Mouse (Mus musculus): ENCODE data around the gene Qars. TPM values are rescaled to one million over a fixed set of nuclear protein-coding genes. Genes with fewer than 3 reads are reported as not detected.

Gene Qars
- polyA plus RNA-seq, 1 experiment: 165 TPM

- peaks cover 16% of the 10 kb centered on the region for H3K4me1 ChIP-seq (ENCODE audit: control insufficient read depth, insufficient read depth, low read length)
- no peak overlapping the region for H3K4me3 ChIP-seq (ENCODE audit: insufficient read depth, low read length)
- no peak overlapping the region for H3K27ac ChIP-seq (ENCODE audit: insufficient read depth, low read depth, low read length)
- no peak for TF ChIP-seq CTCF (IDR thresholded peaks at IDR 0.05; ENCODE audit: low read depth, low read length)
These were observed 14.1 kb downstream of the Qars start for GRCm38 (mm10) chr9:108521604-108522003.

- H3K27ac ChIP-seq (ENCODE audit: insufficient read depth, low read depth, low read length): no peak overlapping the region
- TF ChIP-seq CTCF (IDR thresholded peaks at IDR 0.05; ENCODE audit: low read depth, low read length) (no peak), POLR2A (IDR thresholded peaks at IDR 0.05; ENCODE audit: borderline replicate concordance, low read depth, low read length) (no peak)
- peaks cover 16% of the 10 kb centered on the region for H3K4me1 ChIP-seq (ENCODE audit: control insufficient read depth, insufficient read depth, low read length)
- no peak overlapping the region for H3K4me3 ChIP-seq (ENCODE audit: insufficient read depth, low read length)
These were observed 15.8 kb downstream of the Qars start for GRCm38 (mm10) chr9:108523341-108523740.

GRCm38 (mm10) chr9:108525400-108525799 is 17.9 kb downstream of the Qars start:
- no peak overlapping the region for H3K27ac ChIP-seq (ENCODE audit: insufficient read depth, low read depth, low read length)
- no peak for TF ChIP-seq CTCF (IDR thresholded peaks at IDR 0.05; ENCODE audit: low read depth, low read length)
- no peak for TF ChIP-seq POLR2A (IDR thresholded peaks at IDR 0.05; ENCODE audit: borderline replicate concordance, low read depth, low read length)
- H3K4me1 ChIP-seq (ENCODE audit: control insufficient read depth, insufficient read depth, low read length): peaks cover 7% of the 10 kb centered on the region
- no peak overlapping the region for H3K4me3 ChIP-seq (ENCODE audit: insufficient read depth, low read length)

- H3K4me1 ChIP-seq (ENCODE audit: control insufficient read depth, insufficient read depth, low read length): no peaks in the 10 kb centered on the region
- no peak overlapping the region for H3K27ac ChIP-seq (ENCODE audit: insufficient read depth, low read depth, low read length)
- no peak overlapping the region for H3K4me3 ChIP-seq (ENCODE audit: insufficient read depth, low read length)
- no peak for TF ChIP-seq POLR2A (IDR thresholded peaks at IDR 0.05; ENCODE audit: borderline replicate concordance, low read depth, low read length)
- no peak for TF ChIP-seq CTCF (IDR thresholded peaks at IDR 0.05; ENCODE audit: low read depth, low read length)
These were observed 23.4 kb downstream of the Qars start for GRCm38 (mm10) chr9:108530954-108531353.

GRCm38 (mm10) chr9:108531496-108531895 is 24.0 kb downstream of the Qars start:
- Histone ChIP-seq H3K4me1 (ENCODE audit: control insufficient read depth, insufficient read depth, low read length) (no peaks in the 10 kb centered on the region), H3K4me3 (ENCODE audit: insufficient read depth, low read length) (no peak overlapping the region), H3K27ac (ENCODE audit: insufficient read depth, low read depth, low read length) (no peak overlapping the region)
- TF ChIP-seq POLR2A (IDR thresholded peaks at IDR 0.05; ENCODE audit: borderline replicate concordance, low read depth, low read length) (no peak), CTCF (IDR thresholded peaks at IDR 0.05; ENCODE audit: low read depth, low read length) (no peak)

- TF ChIP-seq POLR2A (IDR thresholded peaks at IDR 0.05; ENCODE audit: borderline replicate concordance, low read depth, low read length) (no peak), CTCF (IDR thresholded peaks at IDR 0.05; ENCODE audit: low read depth, low read length) (no peak)
- Histone ChIP-seq H3K4me1 (ENCODE audit: control insufficient read depth, insufficient read depth, low read length) (no peaks in the 10 kb centered on the region), H3K27ac (ENCODE audit: insufficient read depth, low read depth, low read length) (no peak overlapping the region), H3K4me3 (ENCODE audit: insufficient read depth, low read length) (no peak overlapping the region)
These were observed 33.3 kb downstream of the Qars start for GRCm38 (mm10) chr9:108540846-108541245.

GRCm38 (mm10) chr9:108545986-108546385 is 38.5 kb downstream of the Qars start:
- Histone ChIP-seq H3K4me1 (ENCODE audit: control insufficient read depth, insufficient read depth, low read length) (no peaks in the 10 kb centered on the region), H3K27ac (ENCODE audit: insufficient read depth, low read depth, low read length) (no peak overlapping the region), H3K4me3 (ENCODE audit: insufficient read depth, low read length) (no peak overlapping the region)
- TF ChIP-seq CTCF (IDR thresholded peaks at IDR 0.05; ENCODE audit: low read depth, low read length) (no peak), POLR2A (IDR thresholded peaks at IDR 0.05; ENCODE audit: borderline replicate concordance, low read depth, low read length) (no peak)

GRCm38 (mm10) chr9:108546875-108547274 is 39.4 kb downstream of the Qars start:
- no peak overlapping the region for H3K4me3 ChIP-seq (ENCODE audit: insufficient read depth, low read length)
- H3K4me1 ChIP-seq (ENCODE audit: control insufficient read depth, insufficient read depth, low read length): no peaks in the 10 kb centered on the region
- no peak overlapping the region for H3K27ac ChIP-seq (ENCODE audit: insufficient read depth, low read depth, low read length)
- TF ChIP-seq POLR2A (IDR thresholded peaks at IDR 0.05; ENCODE audit: borderline replicate concordance, low read depth, low read length): no peak
- TF ChIP-seq CTCF (IDR thresholded peaks at IDR 0.05; ENCODE audit: low read depth, low read length): no peak

GRCm38 (mm10) chr9:108559169-108559568 is 51.7 kb downstream of the Qars start:
- TF ChIP-seq POLR2A (IDR thresholded peaks at IDR 0.05; ENCODE audit: borderline replicate concordance, low read depth, low read length) (no peak), CTCF (IDR thresholded peaks at IDR 0.05; ENCODE audit: low read depth, low read length) (no peak)

GRCm38 (mm10) chr9:108560227-108560841 is 52.8 kb downstream of the Qars start, which contains the start of gene Impdh2:
Gene Impdh2, plus strand, starts transcription at chr9:108560286.
- TF ChIP-seq CTCF (IDR thresholded peaks at IDR 0.05; ENCODE audit: low read depth, low read length) (no peak), POLR2A (IDR thresholded peaks at IDR 0.05; ENCODE audit: borderline replicate concordance, low read depth, low read length) (0 out of 2 replicates have a peak, but pooled peaks have one; percentile 69)
- H3K4me1 ChIP-seq (ENCODE audit: control insufficient read depth, insufficient read depth, low read length): peaks cover 24% of the 10 kb centered on the region
- H3K4me3 ChIP-seq (ENCODE audit: insufficient read depth, low read length): peak within 1 kb of the TSS; percentile 74
- H3K27ac ChIP-seq (ENCODE audit: insufficient read depth, low read depth, low read length): peak within 1 kb of the TSS; percentile 39; the same call in 1 of the 2 replicates

More at GRCm38 (mm10) chr9:108559169-108559568, 51.7 kb downstream of the Qars start:
- Histone ChIP-seq H3K4me3 (ENCODE audit: insufficient read depth, low read length) (no peak overlapping the region), H3K27ac (ENCODE audit: insufficient read depth, low read depth, low read length) (no peak overlapping the region), H3K4me1 (ENCODE audit: control insufficient read depth, insufficient read depth, low read length) (peaks cover 24% of the 10 kb centered on the region)
